Mouse (Mus musculus) liver, adult 2 months (tissue): Measurements from ENCODE around the gene Gpatch2. TPM values are rescaled to one million over a fixed set of nuclear protein-coding genes. Genes with fewer than 3 reads are reported as not detected.

Experiments
- DNase-seq: peaks from one replicate; pipeline ENCODE4 v3.0.0-alpha.2; 2011; ENCODE audit warnings: low read depth, low spot score; ENCODE audit errors: extremely low read depth
- H3K27ac ChIP-seq: fragments of 200-500 bp; replicated peaks from 2 replicates; pipeline ENCODE4 v1.5.1; 2012; ENCODE audit warnings: low read depth, mild to moderate bottlenecking, control low read depth, inconsistent platforms, low read length; ENCODE audit not compliant: insufficient read depth
- H3K27me3 ChIP-seq: fragments of 200-500 bp; 2 replicates; pipeline ENCODE4 v1.6.1; 2012; ENCODE audit warnings: mild to moderate bottlenecking, moderate library complexity, low read length, inconsistent platforms; ENCODE audit not compliant: control insufficient read depth, insufficient read depth
- H3K36me3 ChIP-seq: fragments of 200-500 bp; 2 replicates; pipeline ENCODE4 v1.6.1; 2012; ENCODE audit warnings: low read length, inconsistent platforms; ENCODE audit not compliant: control insufficient read depth, insufficient read depth
- H3K4me1 ChIP-seq: fragments of 200-500 bp; 2 replicates; pipeline ENCODE4 v1.6.1; 2011; ENCODE audit warnings: low read length; ENCODE audit not compliant: control insufficient read depth, insufficient read depth
- H3K4me3 ChIP-seq: fragments of 200-500 bp; 2 replicates; pipeline ENCODE4 v1.5.1; 2011; ENCODE audit warnings: low read depth, mild to moderate bottlenecking, control low read depth, low read length, moderate library complexity; ENCODE audit not compliant: insufficient read depth
- H3K79me2 ChIP-seq: fragments of 200-500 bp; 2 replicates; pipeline ENCODE4 v1.6.1; 2012; ENCODE audit warnings: inconsistent platforms, mild to moderate bottlenecking, low read length, moderate library complexity; ENCODE audit not compliant: control insufficient read depth, insufficient read depth
- H3K9ac ChIP-seq: fragments of 200-500 bp; 2 replicates; pipeline ENCODE4 v1.6.1; 2012; ENCODE audit warnings: low read depth, mild to moderate bottlenecking, control low read depth, inconsistent platforms, low read length
- CTCF ChIP-seq: fragments of 200-500 bp; IDR thresholded peaks from 2 replicates; pipeline ENCODE4 v1.5.1; 2011; ENCODE audit warnings: low read depth, low read length, control low read depth
- POLR2A ChIP-seq: fragments of 200-500 bp; IDR thresholded peaks from 2 replicates; pipeline ENCODE4 v1.6.1; 2011; ENCODE audit warnings: low read length, control low read depth; ENCODE audit not compliant: insufficient read depth; ENCODE audit errors: extremely low read depth
- WGBS: fragments of 180-500 bp; shearing (Covaris S2); methylation state at CpG from one replicate; pipeline ENCODE4 v1.1.7; 2018; 5-methylcytosine and 5-hydroxymethylcytosine counted together
- polyA plus RNA-seq: library from polyadenylated mRNA; depleted of rRNA; stranded (reverse); fragments of >200 nt; gene quantifications from 2 replicates; pipeline ENCODE4 v1.2.3, GENCODE M21; 2012
- total RNA-seq: library from RNA; depleted of rRNA; stranded (reverse); fragments of >200 nt; gene quantifications from 2 replicates; pipeline ENCODE4 v1.2.3, GENCODE M21; 2014

Gpatch2 gene
- total and polyA plus RNA-seq, 2 experiments: 7.1 to 15.9 TPM

DNA sequence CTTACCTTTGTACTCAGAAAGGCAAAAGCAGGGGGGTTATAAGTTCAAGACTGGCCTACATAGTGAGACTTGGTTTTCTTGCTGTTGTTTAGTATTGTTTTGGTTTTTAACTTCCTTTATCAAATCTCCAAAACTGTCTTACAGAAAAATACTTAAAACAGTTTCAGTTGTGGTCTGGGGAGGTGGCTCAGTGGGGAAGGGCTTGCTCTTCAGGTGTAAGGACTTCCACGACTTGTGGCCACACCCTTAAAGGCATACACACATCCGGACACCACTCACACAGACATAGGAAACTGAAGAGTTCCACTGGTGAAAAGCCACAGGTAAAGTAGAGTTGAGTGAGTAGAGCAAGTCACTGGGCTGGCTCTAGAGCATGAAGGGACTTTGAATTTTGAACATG, 93.2 kb downstream of the Gpatch2 start:
- Histone ChIP-seq H3K27me3 (no peaks in the 10 kb centered on the region), H3K27ac (no peak overlapping the region), H3K79me2 (no peaks in the 10 kb centered on the region), H3K36me3 (peaks cover 3% of the 10 kb centered on the region; the same call in 1 of the 2 replicates), H3K9ac (no peak overlapping the region), H3K4me3 (no peak overlapping the region), H3K4me1 (peaks cover 2% of the 10 kb centered on the region)
- WGBS: 67% methylated on average over 2 of the region's 2 CpGs
- TF ChIP-seq CTCF (no peak), POLR2A (no peak)
- no peak for DNase-seq

DNA sequence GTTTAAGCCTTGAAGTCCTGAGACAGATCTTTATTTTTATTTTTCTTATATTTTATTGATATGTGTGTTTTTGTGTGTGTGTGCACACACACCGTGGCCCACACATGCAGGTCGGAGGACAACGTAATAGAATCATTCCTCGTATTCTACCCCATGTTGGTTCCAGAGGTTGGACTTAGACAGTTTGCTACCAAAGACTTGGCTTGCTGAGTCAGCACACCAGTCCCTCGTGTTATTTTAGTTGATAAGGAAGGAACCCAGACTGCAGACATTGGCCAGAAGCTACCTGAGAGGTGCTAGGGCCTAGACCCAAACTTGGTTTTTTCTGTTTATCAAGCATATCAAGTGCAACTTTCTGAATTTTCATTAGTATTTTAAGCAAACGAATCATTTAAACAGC, 95.8 kb downstream of the Gpatch2 start:
- H3K36me3 ChIP-seq: no peaks in the 10 kb centered on the region
- no peaks in the 10 kb centered on the region for H3K79me2 ChIP-seq
- 85% methylated on average over 6 of the region's 6 CpGs for WGBS
- no peak for DNase-seq
- TF ChIP-seq CTCF: no peak
- H3K4me3 ChIP-seq: no peak overlapping the region
- H3K27ac ChIP-seq: no peak overlapping the region
- no peak overlapping the region for H3K9ac ChIP-seq
- H3K27me3 ChIP-seq: no peaks in the 10 kb centered on the region
- peaks cover 23% of the 10 kb centered on the region for H3K4me1 ChIP-seq

DNA sequence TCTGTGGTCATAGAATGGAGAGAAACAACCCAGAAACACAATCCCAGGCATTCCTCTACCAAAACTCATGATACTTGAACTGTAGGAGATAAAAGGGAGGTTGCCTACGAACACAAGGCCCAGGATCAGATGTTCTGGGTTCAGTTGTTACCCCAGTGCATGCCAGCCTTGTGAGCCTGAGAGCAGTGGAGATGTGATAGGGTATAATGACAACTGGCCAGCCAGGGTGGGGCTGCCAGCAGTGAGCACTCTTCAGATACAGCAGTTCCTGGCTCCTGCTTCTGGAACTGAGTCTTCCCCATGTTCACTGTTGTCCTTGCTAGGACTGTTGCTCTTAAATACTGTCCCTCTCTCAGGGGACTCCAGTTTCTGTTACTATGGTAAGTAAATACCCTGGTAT, 98.0 kb downstream of the Gpatch2 start:
- H3K36me3 ChIP-seq: no peaks in the 10 kb centered on the region
- no peaks in the 10 kb centered on the region; the same call in 1 of the 2 replicates for H3K79me2 ChIP-seq
- H3K4me3 ChIP-seq: no peak overlapping the region
- 94% methylated on average over 1 of the region's 1 CpGs for WGBS
- no peaks in the 10 kb centered on the region for H3K27me3 ChIP-seq
- peaks cover 23% of the 10 kb centered on the region for H3K4me1 ChIP-seq
- no peak overlapping the region for H3K27ac ChIP-seq
- DNase-seq: no peak
- no peak for TF ChIP-seq POLR2A
- no peak for TF ChIP-seq CTCF
- H3K9ac ChIP-seq: no peak overlapping the region

- no peaks in the 10 kb centered on the region for H3K27me3 ChIP-seq
- no peak overlapping the region for H3K27ac ChIP-seq
- H3K9ac ChIP-seq: no peak overlapping the region
- 80% methylated on average over 5 of the region's 5 CpGs for WGBS
- peaks cover 21% of the 10 kb centered on the region; the same call in 1 of the 2 replicates for H3K4me1 ChIP-seq
- H3K79me2 ChIP-seq: no peaks in the 10 kb centered on the region; the same call in 1 of the 2 replicates
- no peaks in the 10 kb centered on the region for H3K36me3 ChIP-seq
- TF ChIP-seq CTCF (no peak), POLR2A (no peak)
- H3K4me3 ChIP-seq: no peak overlapping the region
- DNase-seq: no peak
Observed at GRCm38 (mm10) chr1:187313763-187314162, 98.5 kb downstream of the Gpatch2 start.

- no peak for TF ChIP-seq CTCF
- no peak for TF ChIP-seq POLR2A
- peak; percentile 79 for DNase-seq
- no peaks in the 10 kb centered on the region; the same call in 1 of the 2 replicates for H3K79me2 ChIP-seq
- no peak overlapping the region for H3K27ac ChIP-seq
- H3K9ac ChIP-seq: no peak overlapping the region
- H3K4me3 ChIP-seq: no peak overlapping the region
- peaks cover 21% of the 10 kb centered on the region; the same call in 1 of the 2 replicates for H3K4me1 ChIP-seq
- no peaks in the 10 kb centered on the region for H3K27me3 ChIP-seq
- H3K36me3 ChIP-seq: peaks cover 1% of the 10 kb centered on the region; the same call in 1 of the 2 replicates
Observed at GRCm38 (mm10) chr1:187314516-187314915, 99.2 kb downstream of the Gpatch2 start.

GRCm38 (mm10) chr1:187315821-187316220, 100.5 kb downstream of the Gpatch2 start:
- H3K27me3 ChIP-seq: no peaks in the 10 kb centered on the region
- peaks cover 21% of the 10 kb centered on the region; the same call in 1 of the 2 replicates for H3K4me1 ChIP-seq
- no peak overlapping the region for H3K9ac ChIP-seq
- 25% methylated on average over 2 of the region's 2 CpGs for WGBS
- H3K4me3 ChIP-seq: no peak overlapping the region
- no peak overlapping the region for H3K27ac ChIP-seq
- no peaks in the 10 kb centered on the region; the same call in 1 of the 2 replicates for H3K79me2 ChIP-seq
- DNase-seq: peak; percentile 78
- H3K36me3 ChIP-seq: peaks cover 3% of the 10 kb centered on the region; the same call in 1 of the 2 replicates
- TF ChIP-seq CTCF (no peak), POLR2A (no peak)
